Mouse (Mus musculus) megakaryocyte, embryonic 14.5 days (primary cell): ENCODE measurements around the gene Loxl4.

Experiments
- FLI1 ChIP-seq: IDR thresholded peaks from 2 replicates; pipeline ENCODE4 v1.6.1; 2012; ENCODE audit warnings: low read length, inconsistent platforms, mixed read lengths
- GATA1 ChIP-seq: IDR thresholded peaks from 3 replicates; pipeline ENCODE4 v1.6.1; 2012; ENCODE audit warnings: mixed read lengths, low read length, inconsistent platforms, borderline replicate concordance

GRCm38 (mm10) chr19:42599891-42600290, 12.7 kb downstream of the Loxl4 start:
- no peak for TF ChIP-seq GATA1
- TF ChIP-seq FLI1, result no peak
